Mouse (Mus musculus): ENCODE results near the gene 3110082I17Rik. TPM values are rescaled to one million over a fixed set of nuclear protein-coding genes. Genes with fewer than 3 reads are reported as not detected.

Gene 3110082I17Rik
- polyA plus RNA-seq, 1 experiment from 2014 or later, result 44.4 TPM

DNA sequence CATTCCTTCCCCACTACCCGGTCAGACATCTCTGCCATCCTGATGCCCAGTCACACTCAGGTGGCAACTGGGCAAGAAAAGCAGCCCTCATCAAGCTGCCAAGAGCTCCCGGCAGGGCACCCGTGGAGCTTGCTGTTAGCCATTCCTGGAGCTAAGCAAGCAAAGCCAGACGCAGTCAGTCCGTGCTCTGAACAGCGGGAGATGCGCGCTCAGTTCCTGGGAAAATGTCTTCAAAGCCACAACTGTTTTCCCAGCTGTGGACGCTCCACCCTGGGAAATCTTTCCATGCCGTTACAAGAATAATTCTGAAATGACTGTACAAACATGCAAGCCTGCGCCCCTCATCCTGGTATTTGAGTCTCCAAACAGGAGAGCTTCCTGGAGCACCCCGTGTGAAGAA, 17.9 kb downstream of the 3110082I17Rik start:
- Histone ChIP-seq H3K27ac (ENCODE audit: low read depth) (no peak overlapping the region), H3K9ac (no peak overlapping the region), H3K4me1 (ENCODE audit: insufficient read depth) (peaks cover 6% of the 10 kb centered on the region; the same call in 1 of the 2 replicates), H3K4me2 (no peak overlapping the region), H3K4me3 (ENCODE audit: low read depth, low read length) (no peak overlapping the region), H3K36me3 (ENCODE audit: insufficient read depth) (no peaks in the 10 kb centered on the region), H3K9me3 (ENCODE audit: low read depth, low read length) (no peaks in the 10 kb centered on the region), H3K27me3 (ENCODE audit: insufficient read depth, low read length) (no peaks in the 10 kb centered on the region)
- ATAC-seq (ENCODE audit: insufficient read depth) (no peak), DNase-seq (no peak)
- no peak for TF ChIP-seq CTCF (IDR thresholded peaks at IDR 0.05; ENCODE audit: low read depth)
- 55% methylated on average over 12 of the region's 12 CpGs for WGBS

DNA sequence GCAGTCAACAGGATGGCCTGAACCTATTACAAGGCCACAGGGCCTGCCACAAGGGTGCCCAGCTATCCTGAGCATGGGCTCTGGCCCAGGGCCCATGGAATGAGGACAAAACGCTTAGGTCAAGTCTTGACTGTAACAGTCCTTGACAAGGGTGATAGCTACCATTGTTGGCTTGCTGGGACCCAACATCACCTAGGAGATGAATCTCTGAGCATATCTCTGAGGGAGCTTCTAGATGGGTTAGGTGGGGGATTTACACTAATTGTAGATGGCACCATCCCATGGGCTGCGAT, 18.7 kb downstream of the 3110082I17Rik start:
- no peaks in the 10 kb centered on the region for H3K9me3 ChIP-seq (ENCODE audit: low read depth, low read length)
- H3K4me3 ChIP-seq (ENCODE audit: low read depth, low read length), result no peak overlapping the region
- ATAC-seq (ENCODE audit: insufficient read depth) (no peak), DNase-seq (no peak)
- peaks cover 6% of the 10 kb centered on the region; the same call in 1 of the 2 replicates for H3K4me1 ChIP-seq (ENCODE audit: insufficient read depth)
- H3K27ac ChIP-seq (ENCODE audit: low read depth), result no peak overlapping the region
- no peak overlapping the region for H3K9ac ChIP-seq
- WGBS, result 85% methylated on average over 2 of the region's 2 CpGs
- H3K4me2 ChIP-seq, result no peak overlapping the region
- no peak for TF ChIP-seq CTCF (IDR thresholded peaks at IDR 0.05; ENCODE audit: low read depth)
- no peaks in the 10 kb centered on the region for H3K27me3 ChIP-seq (ENCODE audit: insufficient read depth, low read length)
- no peaks in the 10 kb centered on the region for H3K36me3 ChIP-seq (ENCODE audit: insufficient read depth)

DNA sequence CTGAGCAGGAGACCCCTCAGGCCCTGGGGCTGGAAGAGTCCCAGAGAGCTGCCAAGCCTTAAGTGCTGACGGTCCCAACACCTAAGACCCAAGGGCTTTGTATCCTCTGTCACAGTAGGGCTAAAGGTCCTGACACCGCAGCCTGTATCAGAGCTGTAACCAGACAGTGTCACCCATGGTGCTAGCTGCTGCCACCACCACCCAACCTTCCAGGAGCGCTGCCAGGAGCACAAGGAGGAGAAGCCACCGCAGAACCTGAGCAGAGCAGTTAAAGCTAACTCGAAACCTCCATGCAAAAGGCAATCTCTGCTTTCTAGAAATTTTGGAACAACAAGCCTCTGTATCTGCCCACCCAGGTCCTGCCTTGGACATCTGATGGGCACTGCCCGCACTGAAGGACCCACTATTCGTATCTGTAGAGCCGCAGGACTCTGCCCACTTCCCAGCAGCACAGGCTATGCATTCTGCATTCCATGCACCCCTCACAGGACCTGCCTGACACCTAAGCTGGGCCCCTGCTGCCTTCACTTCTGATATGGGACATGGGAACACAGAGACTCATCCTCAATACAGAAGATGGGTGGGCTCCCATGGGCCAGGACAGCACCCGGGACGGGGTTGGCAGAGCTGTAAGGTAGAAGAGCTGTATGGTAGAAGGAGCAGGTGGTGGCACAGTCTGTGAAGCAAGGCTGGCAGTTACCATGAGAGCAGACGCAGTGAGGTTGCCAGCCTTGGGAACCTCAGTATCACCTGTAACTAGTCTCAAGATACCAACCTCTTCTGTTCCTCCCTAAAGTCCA, 19.2 kb downstream of the 3110082I17Rik start:
- H3K4me2 ChIP-seq, result no peak overlapping the region
- H3K27ac ChIP-seq (ENCODE audit: low read depth), result no peak overlapping the region
- H3K27me3 ChIP-seq (ENCODE audit: insufficient read depth, low read length), result no peaks in the 10 kb centered on the region
- no peak for TF ChIP-seq CTCF (IDR thresholded peaks at IDR 0.05; ENCODE audit: low read depth)
- no peak overlapping the region for H3K9ac ChIP-seq
- no peaks in the 10 kb centered on the region for H3K9me3 ChIP-seq (ENCODE audit: low read depth, low read length)
- H3K36me3 ChIP-seq (ENCODE audit: insufficient read depth), result no peaks in the 10 kb centered on the region
- WGBS, result 88% methylated on average over 11 of the region's 11 CpGs
- peaks cover 6% of the 10 kb centered on the region; the same call in 1 of the 2 replicates for H3K4me1 ChIP-seq (ENCODE audit: insufficient read depth)
- DNase-seq, result no peak
- no peak overlapping the region for H3K4me3 ChIP-seq (ENCODE audit: low read depth, low read length)
- no peak for ATAC-seq (ENCODE audit: insufficient read depth)

DNA sequence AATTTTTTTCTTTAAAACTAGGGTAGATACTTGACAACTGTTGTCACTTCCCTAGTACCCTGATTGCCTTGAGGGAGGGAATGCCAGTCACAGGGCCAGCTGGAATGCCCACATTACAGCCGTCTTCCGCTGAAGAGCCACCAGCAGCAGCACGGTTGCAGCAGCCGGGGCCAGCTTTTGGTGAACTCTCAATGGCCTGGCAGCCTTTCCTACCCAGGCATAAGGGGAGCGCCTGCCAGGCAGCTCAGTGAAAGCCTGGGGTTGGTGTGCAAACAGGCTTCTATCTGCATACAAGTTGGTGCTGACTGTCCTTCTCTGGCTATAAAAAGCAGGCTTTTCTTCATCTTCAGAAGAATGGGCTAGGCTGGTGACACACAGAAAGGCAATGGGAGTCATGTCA, 19.9 kb downstream of the 3110082I17Rik start:
- Histone ChIP-seq H3K4me1 (ENCODE audit: insufficient read depth) (no peaks in the 10 kb centered on the region), H3K9me3 (ENCODE audit: low read depth, low read length) (no peaks in the 10 kb centered on the region), H3K9ac (no peak overlapping the region), H3K27me3 (ENCODE audit: insufficient read depth, low read length) (no peaks in the 10 kb centered on the region), H3K36me3 (ENCODE audit: insufficient read depth) (no peaks in the 10 kb centered on the region), H3K4me2 (no peak overlapping the region), H3K4me3 (ENCODE audit: low read depth, low read length) (no peak overlapping the region), H3K27ac (ENCODE audit: low read depth) (no peak overlapping the region)
- ATAC-seq (ENCODE audit: insufficient read depth), result no peak
- TF ChIP-seq CTCF (IDR thresholded peaks at IDR 0.05; ENCODE audit: low read depth), result no peak
- no peak for DNase-seq
- WGBS, result 77% methylated on average over 5 of the region's 5 CpGs

DNA sequence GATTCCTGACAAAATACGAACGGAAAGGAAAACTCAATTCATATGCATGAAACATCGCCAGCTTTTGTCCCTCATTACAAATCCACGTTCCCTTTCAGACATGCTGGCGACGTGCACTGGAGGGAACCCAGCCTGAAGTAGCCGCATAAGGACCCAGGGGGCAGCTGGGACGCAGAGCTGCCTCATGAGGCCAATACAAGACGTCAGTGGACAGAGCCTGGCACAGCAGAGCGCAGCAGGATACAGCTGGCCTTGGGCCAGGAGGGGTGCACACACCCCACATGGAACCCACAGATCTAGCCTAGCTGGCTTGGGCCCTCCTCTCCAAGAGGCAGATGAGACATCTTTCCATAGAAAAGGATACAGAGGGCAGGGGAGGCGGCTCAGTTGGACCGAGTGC, 21.9 kb downstream of the 3110082I17Rik start:
- no peaks in the 10 kb centered on the region for H3K4me1 ChIP-seq (ENCODE audit: insufficient read depth)
- 79% methylated on average over 12 of the region's 12 CpGs for WGBS
- no peak overlapping the region for H3K4me2 ChIP-seq
- no peaks in the 10 kb centered on the region for H3K36me3 ChIP-seq (ENCODE audit: insufficient read depth)
- no peak overlapping the region for H3K4me3 ChIP-seq (ENCODE audit: low read depth, low read length)
- H3K9me3 ChIP-seq (ENCODE audit: low read depth, low read length), result no peaks in the 10 kb centered on the region
- no peak overlapping the region for H3K9ac ChIP-seq
- no peak for ATAC-seq (ENCODE audit: insufficient read depth)
- no peak overlapping the region for H3K27ac ChIP-seq (ENCODE audit: low read depth)
- no peak for TF ChIP-seq CTCF (IDR thresholded peaks at IDR 0.05; ENCODE audit: low read depth)
- DNase-seq, result no peak
- no peaks in the 10 kb centered on the region for H3K27me3 ChIP-seq (ENCODE audit: insufficient read depth, low read length)

DNA sequence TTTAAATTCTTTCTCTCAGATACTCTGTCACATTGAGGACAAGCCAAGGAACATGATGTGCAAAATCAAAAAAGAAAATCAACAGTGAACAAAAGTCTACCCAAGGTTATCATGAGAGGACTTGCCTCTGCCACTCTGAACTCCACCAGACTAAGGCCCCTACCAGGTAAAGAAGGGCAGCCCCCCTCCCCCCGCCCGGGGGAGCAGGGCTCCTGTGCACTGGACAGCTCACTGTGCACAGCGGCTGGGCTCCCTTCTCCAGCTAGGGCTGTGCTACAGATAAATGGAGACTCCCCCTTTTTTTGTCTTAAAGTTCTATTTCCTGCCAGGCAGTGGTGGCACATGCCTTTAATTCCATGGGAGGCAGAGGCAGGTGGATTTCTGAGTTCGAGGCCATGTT, 22.6 kb downstream of the 3110082I17Rik start:
- Histone ChIP-seq H3K4me1 (ENCODE audit: insufficient read depth) (no peaks in the 10 kb centered on the region), H3K27ac (ENCODE audit: low read depth) (no peak overlapping the region)
- WGBS, result 94% methylated on average over 4 of the region's 4 CpGs

DNA sequence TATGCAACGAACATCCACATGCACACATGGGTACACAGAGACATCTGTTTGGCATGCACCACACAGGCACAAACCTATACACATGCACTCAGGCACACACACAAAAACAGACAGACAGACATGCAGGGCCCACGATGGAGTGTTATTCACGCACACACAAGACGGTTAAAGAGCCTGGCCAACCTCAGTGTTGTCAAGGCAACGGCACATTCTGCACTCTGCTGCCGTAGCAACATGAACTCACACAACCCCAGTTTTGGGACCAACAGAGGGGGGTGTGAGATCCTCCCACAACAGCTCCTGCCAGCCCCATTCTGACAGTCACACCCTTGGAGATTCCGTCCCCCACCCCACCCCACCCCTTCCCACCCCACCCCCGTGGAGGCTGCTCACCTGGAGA, 25.4 kb downstream of the 3110082I17Rik start:
- H3K27ac ChIP-seq (ENCODE audit: low read depth), result no peak overlapping the region
- no peaks in the 10 kb centered on the region for H3K9me3 ChIP-seq (ENCODE audit: low read depth, low read length)
- WGBS, result 36% methylated on average over 8 of the region's 8 CpGs
- H3K4me1 ChIP-seq (ENCODE audit: insufficient read depth), result no peaks in the 10 kb centered on the region
- ATAC-seq (ENCODE audit: insufficient read depth), result no peak; the same call in 1 of the 2 replicates
- H3K27me3 ChIP-seq (ENCODE audit: insufficient read depth, low read length), result no peaks in the 10 kb centered on the region
- H3K4me2 ChIP-seq, result no peak overlapping the region
- DNase-seq, result peak; percentile 27
- H3K4me3 ChIP-seq (ENCODE audit: low read depth, low read length), result no peak overlapping the region
- TF ChIP-seq CTCF (IDR thresholded peaks at IDR 0.05; ENCODE audit: low read depth), result no peak
- no peak overlapping the region for H3K9ac ChIP-seq
- no peaks in the 10 kb centered on the region for H3K36me3 ChIP-seq (ENCODE audit: insufficient read depth)

More for the DNA sequence above, 22.6 kb downstream of the 3110082I17Rik start:
- ATAC-seq (ENCODE audit: insufficient read depth), result no peak
- H3K4me3 ChIP-seq (ENCODE audit: low read depth, low read length), result no peak overlapping the region
- H3K9me3 ChIP-seq (ENCODE audit: low read depth, low read length), result no peaks in the 10 kb centered on the region
- H3K4me2 ChIP-seq, result no peak overlapping the region
- H3K36me3 ChIP-seq (ENCODE audit: insufficient read depth), result no peaks in the 10 kb centered on the region
- H3K9ac ChIP-seq, result no peak overlapping the region
- DNase-seq, result no peak
- no peaks in the 10 kb centered on the region for H3K27me3 ChIP-seq (ENCODE audit: insufficient read depth, low read length)
- TF ChIP-seq CTCF (IDR thresholded peaks at IDR 0.05; ENCODE audit: low read depth), result no peak
